Mouse (Mus musculus): Measurements from ENCODE around the gene Pip5k1a. TPM values are rescaled to one million over a fixed set of nuclear protein-coding genes. Genes with fewer than 3 reads are reported as not detected.

Pip5k1a gene
- 1.5 and 2.3 TPM in 2 replicates for polyA plus RNA-seq (2012)

DNA sequence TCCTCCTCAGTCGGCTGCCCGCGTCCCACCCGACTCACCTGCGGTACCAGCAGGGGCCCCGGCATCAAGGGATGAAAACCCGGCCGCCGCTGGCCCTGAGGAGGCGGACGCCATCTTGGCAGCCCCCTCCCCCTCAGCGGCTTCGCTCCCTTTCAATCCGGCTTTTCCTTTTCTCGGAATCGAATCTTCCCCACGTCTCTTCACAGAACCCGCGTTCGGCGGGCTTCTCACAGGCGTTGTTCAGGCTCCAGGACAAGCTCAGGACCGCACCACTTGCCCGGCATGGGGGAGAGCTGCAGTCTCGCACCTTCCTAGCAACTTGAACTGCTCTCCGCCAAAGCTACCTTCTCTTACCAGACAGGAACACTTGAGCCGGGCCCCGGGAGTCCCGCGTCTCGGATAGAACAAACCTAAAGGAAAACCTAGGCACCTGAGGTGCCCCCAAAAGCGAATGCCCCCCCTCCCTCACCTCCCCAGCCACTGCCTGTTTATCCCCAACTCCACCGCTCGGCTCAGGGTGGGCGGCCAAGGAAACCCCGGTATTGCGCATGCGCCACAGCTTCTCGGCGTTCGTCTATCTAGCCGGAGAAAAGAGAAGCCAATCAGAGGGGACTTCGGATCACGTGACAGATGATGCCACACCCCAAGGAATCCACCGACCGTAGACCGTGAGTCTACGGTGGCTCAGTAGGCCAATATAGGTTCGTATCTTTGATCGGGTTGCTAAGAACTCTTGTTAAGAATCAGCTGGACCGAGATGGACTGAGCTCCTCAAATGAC lies at the start of gene Pip5k1a:
Pip5k1a (minus strand) TSS at position 593 of the 780 bp plus-strand sequence.
- Histone ChIP-seq H3K9me3 (ENCODE audit: control insufficient read depth, low read length) (no peaks in the 10 kb centered on the region), H3K36me3 (ENCODE audit: control insufficient read depth) (peaks cover 23% of the 10 kb centered on the region), H3K4me3 (replicated peaks) (peak within 1 kb of the TSS; percentile 87), H3K27me3 (ENCODE audit: control insufficient read depth) (no peaks in the 10 kb centered on the region), H3K4me1 (ENCODE audit: control insufficient read depth) (peaks cover 72% of the 10 kb centered on the region)
- TF ChIP-seq GATA1 (IDR thresholded peaks at IDR 0.05; ENCODE audit: low read length), result peak; percentile 10; the same call in 1 of the 2 replicates
- no peak for TF ChIP-seq TAL1 (IDR thresholded peaks at IDR 0.05; ENCODE audit: low read length)

GRCm38 (mm10) chr3:95153874-95154273 lies 47.1 kb upstream of the Pip5k1a start:
- TF ChIP-seq GATA1 (IDR thresholded peaks at IDR 0.05; ENCODE audit: low read length) (no peak), TAL1 (IDR thresholded peaks at IDR 0.05; ENCODE audit: low read length) (no peak)
- no peaks in the 10 kb centered on the region for H3K4me1 ChIP-seq (ENCODE audit: control insufficient read depth)
- H3K36me3 ChIP-seq (ENCODE audit: control insufficient read depth), result no peaks in the 10 kb centered on the region
- H3K9me3 ChIP-seq (ENCODE audit: control insufficient read depth, low read length), result no peaks in the 10 kb centered on the region
- H3K27me3 ChIP-seq (ENCODE audit: control insufficient read depth), result peaks cover 14% of the 10 kb centered on the region
- no peak overlapping the region for H3K4me3 ChIP-seq (replicated peaks)

GRCm38 (mm10) chr3:95147924-95148323 lies 41.2 kb upstream of the Pip5k1a start:
- Histone ChIP-seq H3K4me1 (ENCODE audit: control insufficient read depth) (peaks cover under 1% of the 10 kb centered on the region; the same call in 1 of the 2 replicates), H3K27me3 (ENCODE audit: control insufficient read depth) (peaks cover 13% of the 10 kb centered on the region), H3K9me3 (ENCODE audit: control insufficient read depth, low read length) (no peaks in the 10 kb centered on the region), H3K36me3 (ENCODE audit: control insufficient read depth) (no peaks in the 10 kb centered on the region), H3K4me3 (replicated peaks) (no peak overlapping the region)
- TF ChIP-seq TAL1 (IDR thresholded peaks at IDR 0.05; ENCODE audit: low read length), result no peak

DNA sequence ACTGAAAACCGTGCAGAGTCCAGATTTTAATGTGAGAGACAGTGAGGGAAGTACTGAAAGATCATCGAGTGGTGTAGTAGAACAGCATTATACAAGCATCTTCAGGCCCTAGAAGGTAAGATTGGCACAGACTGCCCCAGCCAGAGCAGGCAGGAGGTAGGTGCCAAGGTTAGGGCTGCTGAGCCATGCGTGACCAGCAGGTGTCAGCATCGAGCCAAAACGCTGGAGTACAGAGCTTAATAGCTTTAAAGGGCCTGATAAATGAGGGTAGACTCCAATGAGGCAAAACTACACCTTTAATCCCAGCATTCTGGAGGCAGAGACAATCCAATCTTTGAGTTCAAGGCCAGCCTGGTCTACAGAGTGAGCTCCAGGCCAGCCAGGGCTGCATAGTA lies 35.9 kb upstream of the Pip5k1a start:
- TF ChIP-seq TAL1 (IDR thresholded peaks at IDR 0.05; ENCODE audit: low read length), result no peak
- no peak for TF ChIP-seq GATA1 (IDR thresholded peaks at IDR 0.05; ENCODE audit: low read length)
- Histone ChIP-seq H3K4me3 (replicated peaks) (peak overlapping the region; percentile 5), H3K9me3 (ENCODE audit: control insufficient read depth, low read length) (no peaks in the 10 kb centered on the region), H3K4me1 (ENCODE audit: control insufficient read depth) (peaks cover 21% of the 10 kb centered on the region), H3K36me3 (ENCODE audit: control insufficient read depth) (peaks cover 27% of the 10 kb centered on the region), H3K27me3 (ENCODE audit: control insufficient read depth) (peaks cover 6% of the 10 kb centered on the region; the same call in 1 of the 2 replicates)

GRCm38 (mm10) chr3:95141952-95142616 lies 35.4 kb upstream of the Pip5k1a start, which contains the start of gene Tnfaip8l2:
Gene Tnfaip8l2, minus strand, starts transcription at chr3:95142360.
- Histone ChIP-seq H3K27me3 (ENCODE audit: control insufficient read depth) (peaks cover 6% of the 10 kb centered on the region; the same call in 1 of the 2 replicates), H3K36me3 (ENCODE audit: control insufficient read depth) (peaks cover 27% of the 10 kb centered on the region), H3K9me3 (ENCODE audit: control insufficient read depth, low read length) (no peaks in the 10 kb centered on the region), H3K4me3 (replicated peaks) (peak within 1 kb of the TSS; percentile 5), H3K4me1 (ENCODE audit: control insufficient read depth) (peaks cover 21% of the 10 kb centered on the region)
- TF ChIP-seq TAL1 (IDR thresholded peaks at IDR 0.05; ENCODE audit: low read length) (no peak), GATA1 (IDR thresholded peaks at IDR 0.05; ENCODE audit: low read length) (no peak)

DNA sequence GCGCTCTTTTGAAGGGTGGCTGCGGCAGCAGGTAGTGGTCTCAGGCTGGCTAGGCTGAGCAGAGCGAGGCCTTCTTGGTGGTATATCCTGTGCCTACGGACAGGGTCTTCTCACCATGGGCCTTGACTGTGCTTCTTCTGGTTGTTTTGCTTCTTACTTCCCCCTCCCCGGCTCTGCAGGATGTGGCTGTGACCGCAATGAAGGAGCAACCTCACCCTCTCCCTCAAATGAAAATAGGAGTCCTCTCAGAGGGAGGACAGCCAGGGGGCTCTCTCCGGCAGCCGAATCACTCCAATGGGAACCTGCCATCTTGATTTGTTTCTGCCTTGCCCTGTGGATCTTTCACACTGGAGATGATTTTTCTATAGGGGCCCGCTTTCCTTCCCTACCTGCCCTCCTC lies 34.7 kb upstream of the Pip5k1a start:
- peaks cover 30% of the 10 kb centered on the region for H3K36me3 ChIP-seq (ENCODE audit: control insufficient read depth)
- no peak overlapping the region for H3K4me3 ChIP-seq (replicated peaks)
- H3K4me1 ChIP-seq (ENCODE audit: control insufficient read depth), result peaks cover 25% of the 10 kb centered on the region
- no peaks in the 10 kb centered on the region for H3K9me3 ChIP-seq (ENCODE audit: control insufficient read depth, low read length)
- TF ChIP-seq GATA1 (IDR thresholded peaks at IDR 0.05; ENCODE audit: low read length) (no peak), TAL1 (IDR thresholded peaks at IDR 0.05; ENCODE audit: low read length) (no peak)
- peaks cover 2% of the 10 kb centered on the region; the same call in 1 of the 2 replicates for H3K27me3 ChIP-seq (ENCODE audit: control insufficient read depth)

DNA sequence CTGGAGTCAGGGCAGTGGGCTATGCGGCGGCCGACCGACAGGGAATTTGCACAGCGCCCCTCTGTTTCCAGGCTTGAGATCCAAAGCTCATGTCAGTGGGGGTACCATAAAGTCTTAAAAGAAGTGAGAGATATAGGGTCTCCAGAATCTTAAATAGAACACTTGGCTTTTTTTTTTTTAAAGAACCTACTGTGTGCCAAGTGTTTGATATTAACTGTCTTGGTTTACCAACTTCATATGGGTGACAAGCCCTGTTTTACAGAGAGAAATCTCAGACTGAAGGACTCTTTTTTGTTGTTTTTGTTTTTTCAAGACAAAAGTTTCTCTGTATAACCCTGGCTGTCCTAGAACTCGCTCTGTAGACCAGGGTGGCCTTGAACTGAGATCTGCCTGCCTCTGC lies 34.1 kb upstream of the Pip5k1a start:
- H3K4me1 ChIP-seq (ENCODE audit: control insufficient read depth), result peaks cover 31% of the 10 kb centered on the region
- peaks cover 2% of the 10 kb centered on the region; the same call in 1 of the 2 replicates for H3K27me3 ChIP-seq (ENCODE audit: control insufficient read depth)
- H3K9me3 ChIP-seq (ENCODE audit: control insufficient read depth, low read length), result no peaks in the 10 kb centered on the region
- H3K36me3 ChIP-seq (ENCODE audit: control insufficient read depth), result peaks cover 30% of the 10 kb centered on the region
- no peak overlapping the region for H3K4me3 ChIP-seq (replicated peaks)
- no peak for TF ChIP-seq TAL1 (IDR thresholded peaks at IDR 0.05; ENCODE audit: low read length)
- TF ChIP-seq GATA1 (IDR thresholded peaks at IDR 0.05; ENCODE audit: low read length), result no peak

- peaks cover 36% of the 10 kb centered on the region for H3K4me1 ChIP-seq (ENCODE audit: control insufficient read depth)
- TF ChIP-seq GATA1 (IDR thresholded peaks at IDR 0.05; ENCODE audit: low read length) (no peak), TAL1 (IDR thresholded peaks at IDR 0.05; ENCODE audit: low read length) (no peak)
- peaks cover 30% of the 10 kb centered on the region for H3K36me3 ChIP-seq (ENCODE audit: control insufficient read depth)
- no peaks in the 10 kb centered on the region for H3K9me3 ChIP-seq (ENCODE audit: control insufficient read depth, low read length)
- H3K27me3 ChIP-seq (ENCODE audit: control insufficient read depth), result peaks cover 2% of the 10 kb centered on the region; the same call in 1 of the 2 replicates
- no peak overlapping the region for H3K4me3 ChIP-seq (replicated peaks)
Measured at GRCm38 (mm10) chr3:95140289-95140595, 33.5 kb upstream of the Pip5k1a start.

GRCm38 (mm10) chr3:95139586-95140288 lies 33.0 kb upstream of the Pip5k1a start:
- no peaks in the 10 kb centered on the region for H3K9me3 ChIP-seq (ENCODE audit: control insufficient read depth, low read length)
- peaks cover 41% of the 10 kb centered on the region for H3K4me1 ChIP-seq (ENCODE audit: control insufficient read depth)
- TF ChIP-seq GATA1 (IDR thresholded peaks at IDR 0.05; ENCODE audit: low read length), result no peak
- no peak for TF ChIP-seq TAL1 (IDR thresholded peaks at IDR 0.05; ENCODE audit: low read length)
- H3K27me3 ChIP-seq (ENCODE audit: control insufficient read depth), result peaks cover 2% of the 10 kb centered on the region; the same call in 1 of the 2 replicates
- H3K36me3 ChIP-seq (ENCODE audit: control insufficient read depth), result peaks cover 30% of the 10 kb centered on the region
- H3K4me3 ChIP-seq (replicated peaks), result no peak overlapping the region
